Mouse (Mus musculus) forebrain, postnatal 0 days (tissue): ENCODE measurements around the gene Il1r2. TPM values are rescaled to one million over a fixed set of nuclear protein-coding genes. Genes with fewer than 3 reads are reported as not detected.

Experiments used
- ATAC-seq: fragments of 200-750 bp; cut with Nextera tagmentation; 2 replicates; pipeline ENCODE4 v1.8.0; 2017; ENCODE audit warnings: mild to moderate bottlenecking, moderate library complexity
- DNase-seq: peaks from one replicate; pipeline ENCODE4 v3.0.0-alpha.2; 2015
- H3K27ac ChIP-seq: fragments of 300-500 bp; sonication (generic); 2 replicates; pipeline ENCODE4 v1.5.1; 2014; ENCODE audit warnings: low read depth, mild to moderate bottlenecking, antibody characterized with exemption, low read length, moderate library complexity, mixed read lengths
- H3K27me3 ChIP-seq: fragments of 300-500 bp; sonication (generic); 2 replicates; pipeline ENCODE4 v1.6.1; 2014; ENCODE audit warnings: mild to moderate bottlenecking, low read length, mixed read lengths; ENCODE audit not compliant: insufficient read depth
- H3K36me3 ChIP-seq: fragments of 300-500 bp; sonication (generic); 2 replicates; pipeline ENCODE4 v1.6.1; 2014; ENCODE audit warnings: mild to moderate bottlenecking, moderate library complexity; ENCODE audit not compliant: insufficient read depth
- H3K4me1 ChIP-seq: fragments of 300-500 bp; sonication (generic); 2 replicates; pipeline ENCODE4 v1.6.1; 2014; ENCODE audit warnings: antibody characterized with exemption; ENCODE audit not compliant: insufficient read depth
- H3K4me2 ChIP-seq: fragments of 300-500 bp; sonication (generic); 2 replicates; pipeline ENCODE4 v1.6.1; 2014; ENCODE audit warnings: low read depth, mild to moderate bottlenecking, moderate library complexity
- H3K4me3 ChIP-seq: fragments of 300-500 bp; sonication (generic); 2 replicates; pipeline ENCODE4 v1.5.1; 2014; ENCODE audit warnings: low read depth, low read length, mixed read lengths
- H3K9ac ChIP-seq: fragments of 300-500 bp; sonication (generic); 2 replicates; pipeline ENCODE4 v1.6.1; 2014; ENCODE audit warnings: mild to moderate bottlenecking
- H3K9me3 ChIP-seq: fragments of 300-500 bp; sonication (generic); 2 replicates; pipeline ENCODE4 v1.6.1; 2016; ENCODE audit warnings: low read length
- CTCF ChIP-seq: sonication (generic); IDR thresholded peaks from 2 replicates; pipeline ENCODE4 v1.5.1; 2016; ENCODE audit warnings: antibody characterized with exemption, control low read depth, low read depth
- WGBS: fragments of 180-500 bp; shearing (Covaris S2); extraction: QIAGEN DNeasy Blood & Tissue Kit; methylation state at CpG from one replicate; pipeline ENCODE4 v1.1.7; 2014; 5-methylcytosine and 5-hydroxymethylcytosine counted together
- polyA plus RNA-seq: library from polyadenylated mRNA; unstranded; fragments of >200 nt; fragmentation: Nextera tagmentation; extraction: Ambion mirVana; gene quantifications from 2 replicates; pipeline ENCODE4 v1.2.1, GENCODE M21; 2015
- total RNA-seq: library from RNA; depleted of rRNA; stranded (reverse); fragments of >200 nt; gene quantifications from 2 replicates; pipeline ENCODE4 v1.2.3, GENCODE M21; 2014

Gene Il1r2
- total and polyA plus RNA-seq, 2 experiments from 2014 or later: 0.79 TPM; not detected in 1

DNA sequence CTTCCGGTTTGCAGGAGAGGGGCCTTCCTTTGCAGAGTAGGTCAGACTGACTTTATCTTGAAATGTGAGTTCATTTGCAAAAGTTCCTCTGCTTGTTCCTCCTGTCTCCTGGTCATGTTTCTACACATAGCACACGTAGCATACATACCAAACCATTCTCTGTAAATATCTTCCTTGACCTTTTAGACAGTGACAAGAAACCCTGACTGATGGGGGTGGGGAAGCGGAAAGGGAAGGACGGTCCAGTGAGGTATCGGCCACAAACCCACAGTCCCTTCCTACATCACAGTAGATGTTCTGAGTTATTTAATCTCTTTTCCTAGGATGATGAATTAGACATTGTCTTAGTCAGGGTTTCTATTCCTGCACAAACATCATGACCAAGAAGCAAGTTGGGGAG is 27.3 kb upstream of the Il1r2 start:
- no peak for TF ChIP-seq CTCF
- DNase-seq (no peak), ATAC-seq (no peak)
- Histone ChIP-seq H3K36me3 (no peaks in the 10 kb centered on the region), H3K4me2 (no peak overlapping the region), H3K4me3 (no peak overlapping the region), H3K9me3 (no peaks in the 10 kb centered on the region), H3K9ac (no peak overlapping the region), H3K4me1 (no peaks in the 10 kb centered on the region), H3K27ac (no peak overlapping the region), H3K27me3 (no peaks in the 10 kb centered on the region)
- WGBS: 94% methylated on average over 5 of the region's 5 CpGs

DNA sequence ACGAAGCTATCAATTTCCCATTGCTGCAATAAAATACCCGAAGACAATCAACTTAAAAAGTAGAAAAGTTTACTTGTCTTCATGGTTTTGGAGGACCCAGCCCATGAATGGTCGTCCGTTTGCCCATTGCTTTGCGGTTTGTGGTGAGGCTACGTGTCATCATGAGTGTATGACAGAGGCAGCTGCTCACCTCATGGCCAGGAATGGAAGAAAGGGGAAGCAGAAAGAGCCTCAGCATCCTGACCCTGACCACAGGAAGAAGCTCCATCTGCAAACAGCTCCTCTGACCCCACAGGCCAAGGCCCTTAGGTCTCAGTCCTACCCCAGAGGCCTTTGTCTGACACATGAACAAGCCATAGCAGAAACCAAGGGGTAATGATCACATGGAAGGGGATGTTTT is 22.7 kb upstream of the Il1r2 start:
- Histone ChIP-seq H3K9me3 (no peaks in the 10 kb centered on the region), H3K9ac (no peak overlapping the region), H3K36me3 (no peaks in the 10 kb centered on the region), H3K27me3 (no peaks in the 10 kb centered on the region), H3K4me2 (no peak overlapping the region), H3K4me3 (no peak overlapping the region), H3K27ac (no peak overlapping the region), H3K4me1 (no peaks in the 10 kb centered on the region)
- 94% methylated on average over 6 of the region's 6 CpGs for WGBS
- no peak for ATAC-seq
- no peak for DNase-seq
- TF ChIP-seq CTCF: no peak

DNA sequence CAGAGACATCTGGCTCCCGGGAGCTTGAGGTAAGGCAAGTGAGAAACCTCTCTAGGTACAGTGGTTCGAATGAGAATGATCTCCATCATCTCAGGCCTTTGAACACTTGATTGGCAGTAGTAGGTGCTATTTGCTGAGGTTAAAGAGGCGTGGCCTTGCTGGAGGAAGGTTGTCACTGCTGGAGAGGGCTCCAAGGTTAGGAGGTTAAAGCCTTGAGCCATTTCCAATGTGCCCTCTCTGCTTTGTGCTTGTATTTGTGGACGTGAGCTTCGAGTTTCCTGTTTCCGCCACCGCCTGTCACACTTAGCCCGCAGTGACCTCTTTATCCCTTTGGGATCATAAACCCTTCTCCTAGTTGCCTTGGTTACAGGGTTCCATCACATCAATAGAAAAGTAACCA is 21.7 kb upstream of the Il1r2 start:
- Histone ChIP-seq H3K36me3 (no peaks in the 10 kb centered on the region), H3K4me1 (no peaks in the 10 kb centered on the region), H3K9ac (no peak overlapping the region), H3K27ac (no peak overlapping the region), H3K4me2 (no peak overlapping the region), H3K9me3 (no peaks in the 10 kb centered on the region), H3K4me3 (no peak overlapping the region), H3K27me3 (no peaks in the 10 kb centered on the region)
- no peak for ATAC-seq
- 73% methylated on average over 8 of the region's 8 CpGs for WGBS
- DNase-seq: no peak
- TF ChIP-seq CTCF: no peak

DNA sequence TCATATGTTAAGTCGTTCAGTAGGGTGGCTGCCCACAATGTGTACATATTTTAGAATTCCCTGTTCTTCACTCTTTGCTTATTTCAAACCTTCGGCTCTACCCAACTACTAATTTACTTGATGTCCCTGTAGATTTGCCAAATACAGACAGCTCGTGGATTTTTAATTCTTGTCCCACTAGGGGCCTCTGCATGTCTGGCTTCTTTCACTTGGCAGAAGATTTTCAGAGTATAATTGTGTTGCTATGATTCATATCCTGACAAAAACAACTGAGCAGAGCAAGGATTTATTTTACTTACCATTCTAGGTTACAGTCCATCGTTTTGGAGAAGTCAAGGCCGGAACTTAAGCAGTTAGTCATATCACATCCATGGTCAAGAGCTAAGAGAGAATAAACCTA is 20.8 kb upstream of the Il1r2 start:
- 78% methylated on average over 5 of the region's 5 CpGs for WGBS
- no peak for TF ChIP-seq CTCF
- Histone ChIP-seq H3K4me2 (no peak overlapping the region), H3K36me3 (no peaks in the 10 kb centered on the region), H3K9me3 (no peaks in the 10 kb centered on the region), H3K4me1 (no peaks in the 10 kb centered on the region), H3K9ac (no peak overlapping the region), H3K27me3 (no peaks in the 10 kb centered on the region), H3K27ac (no peak overlapping the region), H3K4me3 (no peak overlapping the region)
- DNase-seq (no peak), ATAC-seq (no peak)

DNA sequence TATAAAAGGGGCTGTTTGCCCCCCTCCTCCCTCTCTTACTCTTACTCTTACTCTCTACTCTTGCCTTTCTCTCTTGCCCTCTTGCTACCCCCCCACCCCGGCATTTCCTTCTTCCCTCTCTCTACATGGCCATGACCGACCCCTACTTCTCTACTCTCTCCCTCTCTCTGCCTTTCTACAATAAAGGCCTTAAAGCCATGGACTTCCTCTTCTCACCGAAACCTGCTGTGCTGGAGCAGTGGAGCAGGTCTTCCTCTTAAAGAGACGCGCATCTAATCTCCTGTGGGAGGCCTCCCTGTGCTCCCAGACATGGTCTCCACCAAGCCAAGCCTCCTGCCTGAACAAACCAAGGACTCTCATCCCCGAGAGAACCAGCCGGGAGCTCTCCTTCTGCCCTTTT is 18.8 kb upstream of the Il1r2 start:
- no peak for ATAC-seq
- Histone ChIP-seq H3K27me3 (no peaks in the 10 kb centered on the region), H3K4me1 (no peaks in the 10 kb centered on the region), H3K9me3 (no peaks in the 10 kb centered on the region), H3K4me2 (no peak overlapping the region), H3K36me3 (no peaks in the 10 kb centered on the region), H3K27ac (no peak overlapping the region), H3K4me3 (no peak overlapping the region), H3K9ac (no peak overlapping the region)
- DNase-seq: no peak
- 85% methylated on average over 7 of the region's 7 CpGs for WGBS
- no peak for TF ChIP-seq CTCF

DNA sequence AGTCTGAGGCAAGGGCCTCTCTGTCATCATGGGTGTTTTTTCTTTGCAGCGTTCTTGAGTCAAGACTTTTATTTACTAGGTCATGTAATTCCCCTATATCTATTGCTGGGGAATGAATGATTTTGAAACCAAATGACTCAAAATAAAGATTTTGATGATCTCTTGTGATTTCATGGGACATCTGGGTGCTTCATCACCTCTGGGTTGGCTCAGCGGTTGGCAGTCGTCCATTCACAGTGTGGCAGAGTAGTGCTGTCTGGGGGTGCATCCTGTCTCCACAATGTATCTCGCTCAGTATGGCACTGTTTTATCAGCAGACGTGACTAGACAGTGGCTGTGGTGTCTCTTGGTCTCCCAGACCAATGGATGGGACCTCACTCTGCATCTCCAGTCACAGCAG is 17.9 kb upstream of the Il1r2 start:
- WGBS: 83% methylated on average over 5 of the region's 5 CpGs
- Histone ChIP-seq H3K36me3 (no peaks in the 10 kb centered on the region), H3K9ac (no peak overlapping the region), H3K4me2 (no peak overlapping the region), H3K4me1 (no peaks in the 10 kb centered on the region), H3K4me3 (no peak overlapping the region), H3K9me3 (no peaks in the 10 kb centered on the region), H3K27ac (no peak overlapping the region), H3K27me3 (no peaks in the 10 kb centered on the region)
- ATAC-seq (no peak), DNase-seq (no peak)
- TF ChIP-seq CTCF: no peak

DNA sequence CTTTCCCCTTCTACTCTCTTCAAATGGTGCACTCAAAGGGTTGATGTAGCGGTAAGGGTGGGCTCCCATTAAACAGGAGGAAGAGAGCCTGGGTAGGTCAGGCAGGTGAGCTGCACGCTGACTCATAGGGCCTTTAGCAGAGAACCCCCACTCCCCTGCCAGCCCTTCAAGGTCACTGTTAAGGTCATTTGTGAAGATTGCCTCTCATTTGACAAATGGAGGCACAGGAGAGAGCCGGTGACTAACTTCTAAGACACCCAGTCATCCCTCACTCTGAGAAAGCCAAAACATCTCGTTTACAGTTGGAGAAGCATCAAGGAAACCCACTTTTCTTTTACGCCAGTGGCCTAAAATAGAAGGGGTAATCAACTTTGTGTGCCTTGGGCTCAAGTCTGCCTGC is 16.5 kb upstream of the Il1r2 start:
- Histone ChIP-seq H3K27ac (no peak overlapping the region), H3K4me2 (no peak overlapping the region), H3K9ac (no peak overlapping the region), H3K4me1 (no peaks in the 10 kb centered on the region), H3K4me3 (no peak overlapping the region), H3K9me3 (no peaks in the 10 kb centered on the region), H3K36me3 (no peaks in the 10 kb centered on the region), H3K27me3 (no peaks in the 10 kb centered on the region)
- DNase-seq: no peak
- no peak for ATAC-seq
- TF ChIP-seq CTCF: no peak
- WGBS: 74% methylated on average over 5 of the region's 5 CpGs

DNA sequence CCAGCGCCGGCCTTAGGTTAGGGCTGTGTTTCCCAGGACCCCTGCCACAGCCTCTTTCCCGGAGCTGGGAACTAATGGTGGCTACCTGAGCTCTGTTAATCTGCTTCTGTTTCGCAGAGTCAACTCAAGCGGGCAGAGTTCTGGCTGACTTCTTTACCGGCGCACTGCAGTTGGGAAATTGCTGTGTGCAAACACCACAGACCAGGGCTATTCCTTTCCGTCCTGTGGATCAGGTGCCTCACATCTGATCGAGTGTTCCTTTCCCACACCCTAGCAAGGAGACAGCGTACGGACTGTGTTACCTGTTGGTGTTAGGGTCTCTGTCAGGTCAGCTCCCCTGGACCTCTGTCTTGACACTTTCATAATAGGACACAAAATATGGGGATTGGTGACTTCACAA is 15.9 kb upstream of the Il1r2 start:
- Histone ChIP-seq H3K4me2 (no peak overlapping the region), H3K27ac (no peak overlapping the region), H3K9ac (no peak overlapping the region), H3K36me3 (no peaks in the 10 kb centered on the region), H3K9me3 (no peaks in the 10 kb centered on the region), H3K4me3 (no peak overlapping the region), H3K4me1 (no peaks in the 10 kb centered on the region), H3K27me3 (no peaks in the 10 kb centered on the region)
- TF ChIP-seq CTCF: no peak
- WGBS: 59% methylated on average over 11 of the region's 11 CpGs
- DNase-seq (no peak), ATAC-seq (no peak)
